Mouse (Mus musculus) midbrain, postnatal 0 days (tissue): ENCODE data around the gene Nckap5. TPM values are rescaled to one million over a fixed set of nuclear protein-coding genes. Genes with fewer than 3 reads are reported as not detected.
"Not testable (repeated sequence)": the region's sequence is repeated elsewhere in the genome, so short reads cannot be mapped to it uniquely, and the experiment has no call there.

Source experiments
- ATAC-seq: fragments of 200-750 bp; cut with Nextera tagmentation; 2 replicates; pipeline ENCODE4 v1.8.0; 2017; ENCODE audit warnings: moderate number of reproducible peaks, mild to moderate bottlenecking, moderate TSS enrichment, moderate library complexity; ENCODE audit not compliant: low FRiP score
- DNase-seq: peaks from one replicate; pipeline ENCODE4 v3.0.0-alpha.2; 2015; ENCODE audit warnings: low spot score
- H3K27ac ChIP-seq: fragments of 300-500 bp; sonication (generic); 2 replicates; pipeline ENCODE4 v1.5.1; 2014; ENCODE audit warnings: low read depth, mild to moderate bottlenecking, low read length, mixed read lengths
- H3K27me3 ChIP-seq: fragments of 300-500 bp; sonication (generic); 2 replicates; pipeline ENCODE4 v1.6.1; 2014; ENCODE audit warnings: low read length, control low read depth, mixed read lengths; ENCODE audit not compliant: insufficient read depth
- H3K36me3 ChIP-seq: fragments of 300-500 bp; sonication (generic); 2 replicates; pipeline ENCODE4 v1.6.1; 2014; ENCODE audit warnings: low read length, control low read depth, mixed read lengths; ENCODE audit not compliant: insufficient read depth
- H3K4me1 ChIP-seq: fragments of 300-500 bp; sonication (generic); 2 replicates; pipeline ENCODE4 v1.6.1; 2014; ENCODE audit warnings: mild to moderate bottlenecking, control low read depth, antibody characterized with exemption, low read length, mixed read lengths; ENCODE audit not compliant: insufficient read depth
- H3K4me2 ChIP-seq: fragments of 300-500 bp; sonication (generic); 2 replicates; pipeline ENCODE4 v1.6.1; 2014; ENCODE audit warnings: low read depth, mild to moderate bottlenecking, low read length, mixed read lengths; ENCODE audit not compliant: poor library complexity, severe bottlenecking
- H3K4me3 ChIP-seq: fragments of 300-500 bp; sonication (generic); 2 replicates; pipeline ENCODE4 v1.5.1; 2014; ENCODE audit warnings: low read depth, mild to moderate bottlenecking, low read length, moderate library complexity
- H3K9ac ChIP-seq: fragments of 300-500 bp; sonication (generic); replicated peaks from 2 replicates; pipeline ENCODE4 v1.6.1; 2014; ENCODE audit warnings: mild to moderate bottlenecking, low read length, moderate library complexity, mixed read lengths; ENCODE audit not compliant: poor library complexity, severe bottlenecking
- H3K9me3 ChIP-seq: fragments of 300-500 bp; sonication (generic); 2 replicates; pipeline ENCODE4 v1.6.1; 2016; ENCODE audit warnings: low read length, control low read depth
- CTCF ChIP-seq: IDR thresholded peaks from 2 replicates; pipeline ENCODE4 v1.5.1; 2016; ENCODE audit warnings: antibody characterized with exemption, mild to moderate bottlenecking
- WGBS: fragments of 180-500 bp; shearing (Covaris S2); extraction: QIAGEN DNeasy Blood & Tissue Kit; methylation state at CpG from one replicate; pipeline ENCODE4 v1.1.7; 2014; 5-methylcytosine and 5-hydroxymethylcytosine counted together
- polyA plus RNA-seq: library from polyadenylated mRNA; unstranded; fragments of >200 nt; fragmentation: Nextera tagmentation; extraction: Ambion mirVana; gene quantifications from 2 replicates; pipeline ENCODE4 v1.2.1, GENCODE M21; 2015
- total RNA-seq: library from RNA; depleted of rRNA; stranded (reverse); fragments of >200 nt; gene quantifications from 2 replicates; pipeline ENCODE4 v1.2.3, GENCODE M21; 2014

Gene Nckap5
- total and polyA plus RNA-seq, 2 experiments from 2014 or later, result 6.3 to 8.7 TPM

DNA sequence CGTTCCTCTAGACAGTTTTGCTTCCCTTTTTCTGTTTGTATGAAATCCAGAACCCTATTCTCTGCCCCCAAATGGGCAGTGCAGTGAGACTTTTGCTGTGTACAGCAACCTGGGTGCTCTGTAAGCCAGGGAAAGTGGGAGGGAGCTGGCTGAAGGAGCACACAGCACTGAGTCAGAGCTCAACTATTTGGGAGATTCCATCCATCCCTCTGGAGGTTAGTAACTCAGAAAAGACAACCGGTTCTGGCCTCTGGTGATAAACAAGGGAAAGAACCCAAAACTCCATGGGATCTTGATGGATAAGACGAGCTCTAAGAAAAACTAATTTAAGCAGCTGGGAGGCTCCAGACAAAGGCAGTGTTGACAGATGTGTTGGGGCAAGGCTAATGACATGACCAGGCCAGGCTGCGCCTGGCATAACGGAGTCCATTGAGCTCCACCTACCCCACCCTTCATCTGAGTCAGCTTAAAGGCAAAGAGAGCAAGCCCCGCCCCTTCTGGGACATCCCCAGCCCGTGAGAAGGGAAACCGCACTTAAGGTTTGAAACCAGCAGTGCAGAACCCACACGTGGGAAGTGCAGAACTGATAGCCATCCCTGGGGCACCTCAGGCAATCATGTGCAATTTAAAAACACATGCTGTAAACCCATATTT is 13.1 kb downstream of the Nckap5 start:
- H3K27me3 ChIP-seq, result no peaks in the 10 kb centered on the region
- ATAC-seq (no peak), DNase-seq (no peak)
- 0 out of 2 replicates have a peak, but pooled peaks cover 6% of the 10 kb centered on the region for H3K9me3 ChIP-seq
- no peaks in the 10 kb centered on the region for H3K4me1 ChIP-seq
- no peak for TF ChIP-seq CTCF
- H3K4me2 ChIP-seq, result no peak overlapping the region
- WGBS, result 50% methylated on average over 9 of the region's 9 CpGs
- H3K4me3 ChIP-seq, result no peak overlapping the region
- no peak overlapping the region for H3K27ac ChIP-seq
- no peaks in the 10 kb centered on the region for H3K36me3 ChIP-seq
- no peak overlapping the region for H3K9ac ChIP-seq

DNA sequence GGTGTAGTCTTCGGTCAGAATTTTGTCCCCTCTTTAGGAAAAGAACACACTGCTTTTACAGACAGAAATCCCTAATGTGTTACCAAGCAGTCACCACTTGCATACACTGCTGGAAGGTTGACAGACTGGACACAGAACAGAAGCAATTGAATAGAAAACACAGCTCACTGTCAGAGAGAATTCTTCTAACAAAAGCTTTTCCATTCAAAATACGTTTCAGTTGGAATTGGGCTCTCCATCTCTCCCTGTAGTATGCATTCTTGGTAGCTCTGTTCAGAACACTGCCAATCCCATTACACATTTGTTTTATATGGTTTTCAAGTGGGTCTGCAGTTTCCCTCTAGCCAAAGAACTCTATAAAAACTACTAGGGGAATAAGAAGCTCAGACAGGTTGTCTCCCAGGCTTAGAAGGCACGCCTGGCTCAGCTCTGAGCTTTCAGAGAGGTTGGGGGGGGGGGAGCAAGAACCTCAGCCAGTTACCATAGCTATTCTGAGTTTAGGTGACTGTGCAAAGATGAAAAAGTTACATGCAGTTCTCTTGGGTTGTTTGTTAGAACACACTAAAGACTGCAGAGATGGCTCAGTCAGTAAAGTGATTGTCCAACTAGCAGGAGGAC is 23.5 kb downstream of the Nckap5 start:
- H3K27ac ChIP-seq, result no peak overlapping the region
- H3K4me1 ChIP-seq, result no peaks in the 10 kb centered on the region
- no peaks in the 10 kb centered on the region for H3K36me3 ChIP-seq
- H3K9me3 ChIP-seq, result no peaks in the 10 kb centered on the region
- no peaks in the 10 kb centered on the region for H3K27me3 ChIP-seq
- no peak overlapping the region for H3K9ac ChIP-seq
- H3K4me3 ChIP-seq, result no peak overlapping the region
- TF ChIP-seq CTCF, result no peak
- DNase-seq (no peak), ATAC-seq (no peak)
- H3K4me2 ChIP-seq, result no peak overlapping the region
- WGBS, result 47% methylated on average over 3 of the region's 3 CpGs

DNA sequence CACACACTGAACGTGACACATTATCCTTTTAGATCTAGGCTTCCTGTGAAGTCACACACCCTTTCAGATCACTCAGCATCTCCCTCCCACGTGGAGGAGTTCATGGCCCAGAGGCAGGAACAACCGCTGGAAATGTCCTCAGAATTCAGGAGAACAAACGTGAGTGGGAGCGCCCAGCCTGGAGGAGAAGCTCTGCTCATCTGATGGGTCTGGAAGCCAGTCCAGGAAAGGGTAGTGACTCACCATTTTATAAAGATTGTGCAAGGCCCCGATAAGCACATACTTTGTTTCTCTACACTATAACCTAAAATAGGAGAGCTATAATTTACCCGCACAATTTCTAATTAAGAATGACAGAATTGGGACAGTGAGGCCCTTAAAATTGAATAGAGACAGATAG is 24.1 kb downstream of the Nckap5 start:
- no peak for TF ChIP-seq CTCF
- Histone ChIP-seq H3K36me3 (no peaks in the 10 kb centered on the region), H3K4me3 (no peak overlapping the region), H3K9ac (no peak overlapping the region), H3K9me3 (no peaks in the 10 kb centered on the region), H3K4me1 (no peaks in the 10 kb centered on the region), H3K27me3 (no peaks in the 10 kb centered on the region), H3K4me2 (no peak overlapping the region), H3K27ac (no peak overlapping the region)
- 67% methylated on average over 7 of the region's 7 CpGs for WGBS
- DNase-seq, result no peak
- ATAC-seq, result no peak

GRCm38 (mm10) chr1:126802405-126802804 is 28.2 kb downstream of the Nckap5 start:
- no peaks in the 10 kb centered on the region for H3K27me3 ChIP-seq
- 77% methylated on average over 3 of the region's 3 CpGs for WGBS
- H3K9me3 ChIP-seq, result no peaks in the 10 kb centered on the region
- no peak overlapping the region for H3K27ac ChIP-seq
- no peak overlapping the region for H3K4me3 ChIP-seq
- DNase-seq (no peak), ATAC-seq (no peak)
- H3K4me2 ChIP-seq, result no peak overlapping the region
- TF ChIP-seq CTCF, result no peak
- no peak overlapping the region for H3K9ac ChIP-seq
- H3K4me1 ChIP-seq, result no peaks in the 10 kb centered on the region
- H3K36me3 ChIP-seq, result no peaks in the 10 kb centered on the region

- Histone ChIP-seq H3K27ac (no peak overlapping the region), H3K9me3 (no peaks in the 10 kb centered on the region), H3K4me3 (no peak overlapping the region), H3K4me1 (no peaks in the 10 kb centered on the region), H3K27me3 (no peaks in the 10 kb centered on the region), H3K9ac (no peak overlapping the region), H3K4me2 (no peak overlapping the region), H3K36me3 (no peaks in the 10 kb centered on the region)
- WGBS, result 69% methylated on average over 8 of the region's 8 CpGs
- DNase-seq, result no peak
- no peak for TF ChIP-seq CTCF
- no peak for ATAC-seq
Observed at GRCm38 (mm10) chr1:126801706-126802105, 28.9 kb downstream of the Nckap5 start.

DNA sequence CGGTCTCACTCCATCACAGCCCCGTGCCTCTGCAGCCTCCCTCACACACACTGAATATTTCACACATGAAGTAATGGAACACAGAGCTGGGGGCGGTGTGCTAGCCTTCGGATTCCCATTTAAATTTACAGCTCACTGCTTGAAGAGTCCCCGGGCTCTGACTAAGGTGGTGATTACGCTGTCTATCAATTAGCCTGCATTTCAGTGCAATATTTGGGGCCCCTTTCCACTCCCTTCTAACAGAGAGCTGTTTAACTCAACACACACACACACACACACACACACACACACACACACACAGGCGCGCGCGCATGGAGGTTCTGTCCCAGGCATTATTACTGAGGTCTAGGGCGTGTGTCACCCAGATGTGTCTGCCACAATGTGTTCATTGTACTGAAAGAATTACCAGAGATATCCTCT is 31.2 kb downstream of the Nckap5 start:
- ATAC-seq, result no peak

DNA sequence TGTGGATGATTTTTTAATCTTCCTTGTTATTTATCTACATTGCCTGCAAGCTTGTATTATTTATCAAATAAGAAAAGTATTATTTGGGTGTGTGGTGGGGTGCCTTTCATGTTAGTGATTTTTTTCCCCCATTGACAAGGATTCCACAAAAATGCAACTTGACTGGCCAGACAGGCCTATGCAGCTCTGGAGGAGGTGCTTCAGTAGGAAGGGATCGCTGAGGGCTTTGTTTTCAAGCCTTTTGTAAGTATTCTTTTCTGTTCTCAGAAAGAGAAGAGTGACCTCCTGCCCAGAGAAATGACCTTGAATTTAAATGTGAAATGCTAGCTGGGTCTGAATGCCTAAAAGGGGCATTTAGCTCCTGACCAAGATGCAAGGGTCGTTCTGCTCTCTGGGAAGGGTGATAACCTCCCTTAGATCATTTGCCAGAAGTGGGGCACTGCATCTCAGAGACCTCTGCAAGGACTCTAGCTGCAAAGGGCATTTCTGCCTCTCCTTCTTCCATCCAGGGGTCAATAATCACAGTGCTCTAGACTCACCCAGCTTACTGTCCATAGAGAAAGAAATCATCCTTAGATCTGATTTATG is 50.2 kb downstream of the Nckap5 start:
- ATAC-seq, result not testable (repeated sequence)
- no CpG with 5 or more reads among the region's 2 CpGs for WGBS

More for the DNA sequence above, 31.2 kb downstream of the Nckap5 start:
- Histone ChIP-seq H3K4me1 (no peaks in the 10 kb centered on the region), H3K4me2 (no peak overlapping the region), H3K36me3 (no peaks in the 10 kb centered on the region), H3K9ac (no peak overlapping the region), H3K9me3 (no peaks in the 10 kb centered on the region), H3K4me3 (no peak overlapping the region), H3K27me3 (no peaks in the 10 kb centered on the region), H3K27ac (no peak overlapping the region)
- no peak for DNase-seq
- WGBS, result 84% methylated on average over 11 of the region's 11 CpGs
- TF ChIP-seq CTCF, result no peak

GRCm38 (mm10) chr1:126773947-126774346 is 56.7 kb downstream of the Nckap5 start:
- not testable (repeated sequence) for H3K4me2 ChIP-seq, DNase-seq, H3K27ac ChIP-seq, H3K27me3 ChIP-seq, H3K9ac ChIP-seq, H3K36me3 ChIP-seq, H3K9me3 ChIP-seq, H3K4me1 ChIP-seq, ATAC-seq, H3K4me3 ChIP-seq
- no CpG with 5 or more reads among the region's 6 CpGs for WGBS

More for the DNA sequence above, 50.2 kb downstream of the Nckap5 start:
- not testable (repeated sequence) for H3K4me2 ChIP-seq, H3K36me3 ChIP-seq, DNase-seq, H3K4me3 ChIP-seq, H3K27ac ChIP-seq, H3K27me3 ChIP-seq, H3K9me3 ChIP-seq, H3K4me1 ChIP-seq, H3K9ac ChIP-seq
